Mouse (Mus musculus): Measurements from ENCODE around the gene Gpatch1.

DNA sequence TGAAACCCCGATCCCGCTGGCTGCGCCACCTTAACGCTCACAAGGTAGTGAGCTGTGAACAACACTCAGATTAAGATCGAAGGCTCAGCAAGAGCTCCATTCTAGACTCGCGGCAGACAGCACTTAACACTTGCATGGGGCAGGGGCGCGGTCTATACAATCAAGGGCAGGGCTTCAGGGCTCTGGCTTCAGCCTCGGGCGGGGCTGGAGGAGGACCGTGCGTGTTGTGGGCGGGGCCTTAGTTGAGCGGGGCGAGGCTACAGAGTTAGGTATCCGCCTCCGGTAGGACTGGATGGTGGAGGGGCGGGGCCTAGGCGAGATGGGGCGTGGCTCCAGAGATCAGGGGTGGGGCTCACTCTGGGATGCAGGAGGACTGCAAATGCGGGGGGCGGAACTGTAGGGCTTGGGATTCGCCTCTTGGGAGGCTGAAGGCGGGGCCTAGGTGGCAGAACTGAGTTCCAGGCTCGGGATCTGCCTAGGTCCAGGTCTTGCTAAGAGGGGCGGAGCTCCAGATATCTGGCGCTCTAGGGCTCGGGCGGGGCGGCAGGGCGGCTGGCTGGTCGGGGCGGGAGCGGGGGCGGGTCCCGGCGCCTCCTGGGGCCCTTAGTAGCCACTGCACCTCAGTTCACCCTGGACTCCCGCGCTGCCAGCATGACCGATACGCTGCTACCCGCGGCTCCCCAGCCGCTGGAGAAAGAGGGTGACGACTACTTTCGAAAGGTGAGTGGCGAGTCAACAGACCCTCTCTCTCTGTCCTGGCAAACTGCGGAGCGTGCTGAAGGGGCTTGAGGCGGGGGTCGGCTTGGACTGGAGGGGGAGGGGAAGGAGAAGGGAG lies 15.7 kb upstream of the Gpatch1 start, which contains the start of gene Rhpn2:
- peak; percentile 47; the same call in 1 of the 2 replicates for TF ChIP-seq POLR2A (IDR thresholded peaks at IDR 0.05; ENCODE audit: control insufficient read depth, low read depth, low read length)
- no peak for TF ChIP-seq CTCF (IDR thresholded peaks at IDR 0.05; ENCODE audit: control insufficient read depth, insufficient read depth, insufficient replicate concordance, low read depth, low read length)
